Mouse (Mus musculus) liver, embryonic 14.5 days (tissue): ENCODE measurements around the gene Ighmbp2. TPM values are rescaled to one million over a fixed set of nuclear protein-coding genes. Genes with fewer than 3 reads are reported as not detected.

Source experiments
- ATAC-seq: fragments of 200-750 bp; cut with Nextera tagmentation; 2 replicates; pipeline ENCODE4 v1.8.0; 2017; ENCODE audit warnings: moderate number of reproducible peaks, mild to moderate bottlenecking, moderate library complexity; ENCODE audit not compliant: insufficient read depth
- DNase-seq, 3 experiments: peaks; one replicate each; pipeline ENCODE4 v3.0.0-alpha.2; 2012 to 2013; ENCODE audit warnings: low read depth in 3 of 3, low spot score in 3 of 3
- H3K27ac ChIP-seq: fragments of 300-500 bp; sonication (generic); 2 replicates; pipeline ENCODE4 v1.5.1; 2014; ENCODE audit warnings: moderate library complexity, mild to moderate bottlenecking, control low read depth, inconsistent platforms
- H3K27me3 ChIP-seq: fragments of 300-500 bp; sonication (generic); 2 replicates; pipeline ENCODE4 v1.6.1; 2014; ENCODE audit warnings: mild to moderate bottlenecking, low read length, moderate library complexity; ENCODE audit not compliant: control insufficient read depth, insufficient read depth
- H3K36me3 ChIP-seq: fragments of 300-500 bp; sonication (generic); replicated peaks from 2 replicates; pipeline ENCODE4 v1.6.1; 2014; ENCODE audit warnings: low read depth; ENCODE audit not compliant: control insufficient read depth, insufficient read depth
- H3K4me1 ChIP-seq, 2 experiments: fragments of 200-500 bp in 1 of 2; fragments of 300-500 bp in 1 of 2; sonication (generic) in 1 of 2; replicated peaks; 2 replicates each; pipeline ENCODE4 v1.6.1; 2012 to 2014; ENCODE audit warnings: antibody characterized with exemption in 1 of 2, inconsistent platforms in 1 of 2, low read length in 1 of 2; ENCODE audit not compliant: control insufficient read depth in 2 of 2, insufficient read depth in 2 of 2
- H3K4me2 ChIP-seq: fragments of 300-500 bp; sonication (generic); 2 replicates; pipeline ENCODE4 v1.6.1; 2014; ENCODE audit warnings: low read depth, mild to moderate bottlenecking, control low read depth, moderate library complexity
- H3K4me3 ChIP-seq, 2 experiments: fragments of 200-500 bp in 1 of 2; fragments of 300-500 bp in 1 of 2; sonication (generic) in 1 of 2; 2 replicates each; pipeline ENCODE4 v1.5.1; 2012 to 2014; ENCODE audit warnings: low read depth in 2 of 2, low read length in 2 of 2, mild to moderate bottlenecking in 2 of 2, control low read depth in 1 of 2, inconsistent platforms in 1 of 2, moderate library complexity in 1 of 2; ENCODE audit not compliant: insufficient read depth in 1 of 2
- H3K9ac ChIP-seq: fragments of 300-500 bp; sonication (generic); replicated peaks from 2 replicates; pipeline ENCODE4 v1.6.1; 2014; ENCODE audit warnings: mild to moderate bottlenecking, control low read depth, moderate library complexity
- H3K9me3 ChIP-seq: fragments of 300-500 bp; sonication (generic); 2 replicates; pipeline ENCODE4 v1.6.1; 2016; ENCODE audit warnings: low read length, mixed read lengths; ENCODE audit not compliant: control insufficient read depth
- CTCF ChIP-seq: IDR thresholded peaks from 2 replicates; pipeline ENCODE4 v1.5.1; 2016; ENCODE audit warnings: antibody characterized with exemption, low read depth, control low read depth
- EP300 ChIP-seq: IDR thresholded peaks from 2 replicates; pipeline ENCODE4 v1.6.1; 2016; ENCODE audit warnings: antibody characterized with exemption, low read depth
- WGBS: fragments of 180-500 bp; shearing (Covaris S2); extraction: QIAGEN DNeasy Blood & Tissue Kit; methylation state at CpG from one replicate; pipeline ENCODE4 v1.1.7; 2014; ENCODE audit not compliant: insufficient replicate concordance; 5-methylcytosine and 5-hydroxymethylcytosine counted together
- polyA plus RNA-seq, 2 experiments: library from polyadenylated mRNA; depleted of rRNA in 1 of 2; stranded (reverse) in 1 of 2; unstranded in 1 of 2; fragments of >200 nt; fragmentation: Nextera tagmentation in 1 of 2; extraction: Ambion mirVana in 1 of 2; gene quantifications; 2 replicates each; pipeline versions ENCODE4 v1.2.1 to v1.2.3; 2012 to 2014

Gene Ighmbp2
- polyA plus RNA-seq, 2 experiments, result 1.6 to 2.3 TPM

- ATAC-seq, result no peak
- WGBS, result 2% methylated on average over 17 of the region's 17 CpGs
- no peak for DNase-seq
- no peaks in the 10 kb centered on the region for H3K36me3 ChIP-seq
- H3K9me3 ChIP-seq, result no peaks in the 10 kb centered on the region
- H3K4me2 ChIP-seq, result peak overlapping the region; percentile 94
- H3K27ac ChIP-seq, result peak overlapping the region; percentile 70; the same call in 1 of the 2 replicates
- H3K4me1 ChIP-seq, result peaks cover 18 to 50% of the 10 kb centered on the region in 2 experiments
- peak overlapping the region; percentile 39 to 68 for H3K4me3 ChIP-seq
- TF ChIP-seq CTCF (no peak), EP300 (no peak)
- no peaks in the 10 kb centered on the region for H3K27me3 ChIP-seq
- H3K9ac ChIP-seq, result peak overlapping the region; percentile 71
These were observed 41.5 kb upstream of the Ighmbp2 start for GRCm38 (mm10) chr19:3324271-3324811.

GRCm38 (mm10) chr19:3323753-3324270, 41.0 kb upstream of the Ighmbp2 start:
- Histone ChIP-seq H3K27ac (no peak overlapping the region), H3K9ac (peak overlapping the region; percentile 71), H3K27me3 (no peaks in the 10 kb centered on the region), H3K4me1 (peaks cover 18 to 48% of the 10 kb centered on the region in 2 experiments), H3K4me2 (peak overlapping the region; percentile 94), H3K4me3 (peak overlapping the region; percentile 39 to 68), H3K9me3 (no peaks in the 10 kb centered on the region), H3K36me3 (no peaks in the 10 kb centered on the region)
- TF ChIP-seq CTCF, result no peak
- TF ChIP-seq EP300, result no peak
- 0% methylated on average over 34 of the region's 34 CpGs for WGBS
- DNase-seq (no peak), ATAC-seq (peak; percentile 6)

GRCm38 (mm10) chr19:3323201-3323621, 40.4 kb upstream of the Ighmbp2 start:
- DNase-seq (peak; percentile 80 to 81 (median 81)), ATAC-seq (peak; percentile 88)
- Histone ChIP-seq H3K36me3 (no peaks in the 10 kb centered on the region), H3K27me3 (no peaks in the 10 kb centered on the region), H3K4me1 (peaks cover 16 to 42% of the 10 kb centered on the region in 2 experiments), H3K9ac (peak overlapping the region; percentile 71), H3K9me3 (no peaks in the 10 kb centered on the region), H3K4me2 (peak overlapping the region; percentile 94), H3K4me3 (peak overlapping the region; percentile 63 to 68), H3K27ac (peak overlapping the region; percentile 39)
- TF ChIP-seq CTCF, result 0 out of 2 replicates have a peak, but pooled peaks have one; percentile 6
- no peak for TF ChIP-seq EP300
- under 1% methylated on average over 47 of the region's 47 CpGs for WGBS

DNA sequence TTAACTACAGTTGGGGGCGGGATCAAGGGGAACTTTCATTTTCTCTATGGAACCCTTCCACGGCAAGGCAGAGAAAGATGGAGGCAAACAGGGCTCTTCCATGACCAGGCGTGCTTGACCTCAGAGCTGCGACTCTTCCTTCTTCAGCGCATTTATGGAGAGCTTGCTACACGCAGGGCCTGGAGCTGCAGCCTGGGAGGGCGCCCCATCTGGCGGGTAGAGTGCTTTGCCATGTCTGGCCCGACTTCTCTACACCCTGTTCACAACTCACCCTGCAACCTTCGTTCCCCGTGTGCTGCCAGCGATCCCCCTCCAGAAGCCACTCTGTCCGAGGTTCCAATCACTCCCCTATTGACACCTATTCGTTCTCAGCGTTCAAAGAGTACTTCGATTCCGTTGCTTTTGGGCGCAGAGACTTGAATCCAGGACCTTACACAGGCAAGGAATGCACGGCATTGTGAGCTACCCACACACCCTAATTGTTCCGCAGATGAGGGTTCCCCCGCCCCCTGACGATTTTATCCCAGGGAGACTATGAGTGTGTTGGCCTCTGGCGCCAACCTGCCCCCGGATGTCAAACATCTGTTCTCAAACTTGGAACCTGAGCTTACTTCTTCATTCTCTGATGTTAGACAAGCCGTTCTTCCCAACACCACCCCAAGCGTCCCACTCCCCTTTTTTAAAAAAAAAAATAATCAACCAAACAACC, 39.6 kb upstream of the Ighmbp2 start, which contains the start of gene Cpt1a:
Gene Cpt1a (plus strand): TSS at position 74 of the 709 bp plus-strand sequence.
- Histone ChIP-seq H3K27me3 (no peaks in the 10 kb centered on the region), H3K4me1 (peaks cover 16 to 38% of the 10 kb centered on the region in 2 experiments), H3K9me3 (no peaks in the 10 kb centered on the region), H3K4me2 (peak within 1 kb of the TSS; percentile 94), H3K27ac (peak within 1 kb of the TSS; percentile 47), H3K9ac (peak within 1 kb of the TSS; percentile 53), H3K36me3 (no peaks in the 10 kb centered on the region), H3K4me3 (peak within 1 kb of the TSS; percentile 63 to 68)
- WGBS, result 1% methylated on average over 26 of the region's 26 CpGs
- peak; percentile 82 for TF ChIP-seq CTCF
- no peak for TF ChIP-seq EP300
- DNase-seq (no peak), ATAC-seq (peak; percentile 21; the same call in 1 of the 2 replicates)

DNA sequence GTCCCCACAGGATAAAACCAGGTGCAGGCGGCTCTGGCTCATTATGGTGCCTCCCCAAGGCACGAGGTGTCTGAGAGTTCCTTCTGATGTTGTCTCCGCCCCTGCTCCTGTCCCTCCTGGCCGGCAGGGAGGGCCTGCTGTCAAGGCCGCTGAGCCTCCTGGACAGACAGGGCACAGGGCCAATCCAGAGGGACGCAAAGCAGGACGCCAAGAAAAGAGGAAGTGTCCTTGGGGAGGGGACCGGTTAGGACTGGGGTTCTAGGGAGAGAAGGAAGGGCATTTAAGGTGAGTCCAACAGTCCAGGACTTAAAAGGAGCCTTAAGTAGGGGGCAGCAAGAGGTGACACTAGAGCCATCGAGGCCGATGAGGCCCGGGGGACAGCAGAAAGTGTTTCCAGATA, 38.8 kb upstream of the Ighmbp2 start:
- ATAC-seq, result no peak
- no peak overlapping the region for H3K27ac ChIP-seq

More for the DNA sequence above, 38.8 kb upstream of the Ighmbp2 start:
- H3K9ac ChIP-seq, result peak overlapping the region; percentile 53
- H3K4me2 ChIP-seq, result peak overlapping the region; percentile 94
- no peaks in the 10 kb centered on the region for H3K27me3 ChIP-seq
- 9% methylated on average over 11 of the region's 11 CpGs for WGBS
- no peaks in the 10 kb centered on the region for H3K9me3 ChIP-seq
- TF ChIP-seq CTCF (peak; percentile 18; the same call in 1 of the 2 replicates), EP300 (no peak)
- peaks cover 16 to 38% of the 10 kb centered on the region in 2 experiments for H3K4me1 ChIP-seq
- no peaks in the 10 kb centered on the region for H3K36me3 ChIP-seq
- H3K4me3 ChIP-seq, result peak overlapping the region; percentile 63 to 68
- no peak for DNase-seq
